Mouse (Mus musculus) heart, postnatal 25 days (tissue): Measurements from ENCODE around the gene Ttc3. TPM values are rescaled to one million over a fixed set of nuclear protein-coding genes. Genes with fewer than 3 reads are reported as not detected.
"Not testable (repeated sequence)": the region's sequence is repeated elsewhere in the genome, so short reads cannot be mapped to it uniquely, and the experiment has no call there.

ENCODE experiments used
- DNase-seq: peaks from one replicate; pipeline ENCODE4 v3.0.0; 2022; ENCODE audit warnings: low spot score
- intact Hi-C: fragments of 180-260 bp; cut with DNase I; formaldehyde crosslinking; loops from one replicate; pipeline ENCODE4 v1.15.1; 2025
- total RNA-seq, 2 experiments: library from RNA; stranded (reverse); gene quantifications; 2 replicates each; pipeline ENCODE4 v1.2.3; 2021

Ttc3 gene
- total RNA-seq, 2 experiments from 2014 or later, result 78.6 to 82.9 TPM

GRCm38 (mm10) chr16:94412198-94412597, 41.8 kb downstream of the Ttc3 start:
- intact Hi-C loops, result no loop called here
- no peak for DNase-seq

GRCm38 (mm10) chr16:94412760-94413159, 42.3 kb downstream of the Ttc3 start:
- intact Hi-C loops, result no loop called here
- no peak for DNase-seq

- intact Hi-C loops, result no loop called here
- no peak for DNase-seq
Measured at GRCm38 (mm10) chr16:94414151-94414550, 43.7 kb downstream of the Ttc3 start.

- intact Hi-C loops, result no loop called here
- DNase-seq, result no peak
Measured at GRCm38 (mm10) chr16:94420498-94420897, 50.1 kb downstream of the Ttc3 start.

DNA sequence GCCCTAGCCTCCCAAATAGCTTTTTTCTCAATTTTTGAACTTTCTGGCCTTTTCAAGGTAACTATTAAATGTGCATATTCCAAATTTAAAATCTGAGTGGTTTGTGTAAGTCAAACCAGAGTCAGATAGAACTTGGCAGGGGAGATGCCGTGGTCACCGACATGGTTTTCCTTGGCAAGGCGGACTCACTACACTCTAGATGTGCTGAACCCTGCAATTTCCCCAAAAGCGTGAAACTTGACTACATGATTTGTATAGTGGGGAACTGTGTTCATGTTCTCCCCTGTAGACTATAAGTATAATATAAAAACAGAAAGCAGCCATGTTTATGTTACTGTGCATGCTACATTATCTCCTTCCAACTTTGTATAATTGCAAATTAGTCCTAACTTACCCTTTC, 58.5 kb downstream of the Ttc3 start:
- DNase-seq, result no peak
- intact Hi-C loops, result no loop called here

DNA sequence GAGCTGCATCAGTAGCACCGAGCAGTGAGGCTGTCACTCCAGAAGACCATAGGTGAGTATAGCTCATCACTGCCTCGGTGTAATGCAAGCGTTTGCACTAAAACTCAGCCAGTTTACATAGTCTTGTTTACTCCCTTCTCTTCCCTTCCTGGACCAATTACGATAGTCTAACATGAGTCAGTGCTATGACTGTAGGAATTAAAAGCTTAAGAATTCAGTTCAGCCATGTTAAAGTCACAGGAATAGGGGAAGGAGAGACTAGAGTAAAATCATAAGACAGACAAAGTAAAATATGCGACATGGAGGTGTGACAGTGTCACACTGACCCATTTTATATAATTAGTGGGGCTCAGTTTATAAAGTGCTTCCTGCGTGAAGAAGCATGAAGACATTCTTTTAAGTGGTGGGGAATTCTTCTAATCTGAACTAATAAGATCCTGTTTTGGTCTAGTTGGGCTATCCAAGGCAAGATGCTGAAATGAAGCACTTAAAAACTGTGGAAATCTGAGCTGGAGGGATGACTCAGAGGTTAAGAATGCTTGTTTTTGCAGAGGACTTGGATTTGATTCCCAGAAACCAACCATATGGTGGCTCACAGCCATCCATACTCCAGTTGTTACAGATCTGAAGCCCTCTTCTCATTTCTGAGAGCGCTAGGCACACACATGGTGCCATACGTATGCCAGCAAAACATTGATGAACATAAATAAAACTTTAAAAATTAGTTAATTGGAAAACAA, 65.2 kb downstream of the Ttc3 start:
- intact Hi-C loops, result no loop called here
- no peak for DNase-seq

- intact Hi-C loops, result no loop called here
Measured at GRCm38 (mm10) chr16:94436801-94437200, 66.4 kb downstream of the Ttc3 start.

GRCm38 (mm10) chr16:94441361-94441760, 70.9 kb downstream of the Ttc3 start:
- intact Hi-C loops, result no loop called here
- DNase-seq, result no peak

More at GRCm38 (mm10) chr16:94436801-94437200, 66.4 kb downstream of the Ttc3 start:
- no peak for DNase-seq

GRCm38 (mm10) chr16:94449151-94449550, 78.7 kb downstream of the Ttc3 start:
- intact Hi-C loops, result no loop called here
- DNase-seq, result no peak

GRCm38 (mm10) chr16:94449632-94450031, 79.2 kb downstream of the Ttc3 start:
- intact Hi-C loops, result no loop called here
- DNase-seq, result no peak

DNA sequence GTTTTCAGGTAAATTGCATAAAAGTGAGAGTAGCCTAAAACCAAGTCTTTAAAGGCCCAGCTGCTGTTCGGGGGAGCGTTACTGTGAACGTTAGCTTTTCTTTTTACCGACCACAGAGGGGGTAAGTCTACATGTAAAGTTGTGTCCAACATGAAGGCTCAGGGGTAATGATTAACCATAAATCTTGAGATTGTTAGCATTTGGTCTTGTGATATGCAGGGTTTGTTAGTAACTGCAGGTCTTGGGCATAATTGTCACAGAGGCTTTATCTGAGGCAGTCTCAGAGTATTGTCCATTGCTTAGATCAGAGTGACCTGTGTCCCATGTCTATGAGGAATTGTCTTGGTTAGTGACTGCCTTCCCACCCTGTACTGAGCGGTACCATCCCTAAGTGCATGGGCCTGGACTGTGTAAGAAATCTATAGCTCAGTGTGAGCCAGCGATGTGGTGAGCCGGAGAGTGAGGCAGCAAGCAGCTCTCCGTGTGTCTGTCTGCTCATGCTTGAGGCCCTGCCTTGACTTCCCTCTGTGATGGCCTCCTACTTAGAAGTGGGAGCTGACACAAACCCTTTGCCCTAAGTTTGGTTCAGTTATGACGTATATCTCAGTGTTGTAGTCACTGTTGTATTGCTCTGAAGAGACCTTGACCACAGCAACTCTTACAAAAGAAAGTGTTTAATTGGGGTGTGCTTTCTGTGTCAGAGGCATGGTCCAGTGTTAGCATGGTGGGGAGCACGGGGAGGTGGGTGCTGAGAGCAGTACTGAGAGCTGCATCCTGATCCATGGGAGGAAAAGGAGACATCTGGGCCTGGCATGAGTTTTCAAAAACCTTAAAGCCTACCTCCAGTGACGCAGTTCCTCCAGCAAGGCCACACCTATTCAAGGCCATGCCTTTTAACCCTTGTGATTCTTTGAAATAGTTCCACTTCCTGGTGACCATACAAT, 81.4 kb downstream of the Ttc3 start:
- intact Hi-C loops, result no loop called here
- DNase-seq, result no peak

GRCm38 (mm10) chr16:94452768-94453167, 82.3 kb downstream of the Ttc3 start:
- intact Hi-C loops, result no loop called here

GRCm38 (mm10) chr16:94454146-94454545, 83.7 kb downstream of the Ttc3 start:
- intact Hi-C loops, result no loop called here
- no peak for DNase-seq

More at GRCm38 (mm10) chr16:94452768-94453167, 82.3 kb downstream of the Ttc3 start:
- no peak for DNase-seq

DNA sequence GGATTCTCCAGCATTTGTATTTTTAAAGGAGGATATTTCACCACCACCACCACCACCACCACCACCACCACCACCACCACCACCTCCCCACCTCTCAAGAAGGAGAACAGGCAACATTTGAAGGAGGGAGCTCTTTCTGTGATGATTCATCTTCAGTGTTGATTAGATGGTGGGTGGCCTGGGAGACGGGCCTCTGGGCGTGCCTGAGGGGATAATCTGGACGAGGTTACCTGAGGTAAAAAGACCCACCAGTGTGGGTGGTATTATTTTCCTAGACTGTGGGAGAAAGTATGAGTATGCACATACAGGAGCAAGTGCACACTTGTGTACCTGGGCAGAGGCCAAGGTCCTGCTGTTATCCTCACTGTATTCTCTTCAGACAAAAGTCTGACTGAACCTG, 93.6 kb downstream of the Ttc3 start:
- intact Hi-C loops, result no loop called here
- DNase-seq, result no peak

GRCm38 (mm10) chr16:94465900-94466299, 95.5 kb downstream of the Ttc3 start:
- DNase-seq, result no peak
- intact Hi-C loops, result no loop called here

DNA sequence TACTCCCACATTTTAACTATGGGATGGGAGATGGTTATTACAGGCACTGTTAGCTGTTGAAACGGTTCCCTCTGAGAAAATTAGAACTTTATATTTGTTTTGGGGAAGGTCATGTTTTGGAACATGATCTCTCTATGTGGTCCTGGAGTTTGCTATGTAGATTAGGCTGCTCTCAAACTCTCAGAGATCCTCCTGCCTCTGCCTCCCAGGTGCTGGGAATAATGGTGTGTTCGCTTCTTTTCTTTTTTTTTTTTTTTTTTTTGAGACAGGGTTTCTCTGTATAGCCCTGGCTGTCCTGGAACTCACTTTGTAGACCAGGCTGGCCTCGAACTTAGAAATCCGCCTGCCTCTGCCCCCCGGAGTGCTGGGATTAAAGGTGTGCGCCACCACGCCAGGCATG, 95.9 kb downstream of the Ttc3 start:
- DNase-seq, intact Hi-C loops: not testable (repeated sequence)

GRCm38 (mm10) chr16:94467337-94468055, 97.1 kb downstream of the Ttc3 start:
- intact Hi-C loops, result no loop called here
- peak; percentile 12 for DNase-seq

GRCm38 (mm10) chr16:94468391-94468790, 98.0 kb downstream of the Ttc3 start:
- DNase-seq, result no peak

DNA sequence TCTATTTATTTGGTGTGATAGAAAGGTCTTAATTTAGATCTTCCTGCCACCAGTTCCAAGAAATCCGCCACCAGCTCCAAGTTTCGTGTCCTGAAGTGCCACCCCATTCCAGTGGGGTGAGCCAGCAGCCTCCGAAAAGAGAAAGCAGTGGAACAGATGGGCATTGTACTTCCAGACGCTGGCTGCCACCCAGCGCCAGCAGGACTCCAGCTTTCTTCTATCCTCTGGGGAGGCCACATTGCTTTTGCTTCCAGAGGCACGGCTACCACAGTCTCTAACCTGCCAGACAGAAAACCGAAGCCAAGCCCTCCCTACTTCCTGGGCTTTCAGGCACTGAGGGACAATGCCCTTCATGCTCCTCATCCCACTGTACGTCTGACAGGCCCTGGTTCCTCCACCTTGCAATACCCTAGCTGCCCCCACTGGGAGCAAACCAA, 102.1 kb downstream of the Ttc3 start:
- intact Hi-C loops, result loop anchor here (5.0 kb wide), 2 partner anchors 55 to 95 kb away; partner anchors contain the start of gene Vps26c
- DNase-seq, result peak; percentile 55

More at GRCm38 (mm10) chr16:94468391-94468790, 98.0 kb downstream of the Ttc3 start:
- intact Hi-C loops, result no loop called here
